ENCODE assay signal across 28 mouse cellular contexts in the genomic region with DNA sequence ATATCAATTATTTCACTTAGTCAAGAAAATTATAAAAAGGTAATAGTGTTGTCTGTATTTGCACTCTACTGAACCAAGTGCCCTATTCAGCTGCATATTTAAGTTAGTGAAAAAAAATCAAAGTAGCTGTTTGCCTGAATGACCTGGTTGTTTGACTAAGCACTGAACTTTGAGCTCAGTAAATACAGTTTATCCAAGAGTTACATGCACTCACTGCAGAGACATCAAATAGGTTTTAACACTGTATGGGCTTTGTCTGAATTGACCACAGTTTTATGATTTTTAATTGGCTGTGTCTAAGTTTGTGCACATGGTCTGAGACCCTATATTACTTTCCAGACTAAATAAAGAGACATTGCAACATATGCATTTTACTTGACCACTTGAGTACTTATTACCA. TPM values are rescaled to one million over a fixed set of nuclear protein-coding genes. Genes with fewer than 3 reads are reported as not detected.
DNase-seq lines count a peak whose midpoint lies in the region; ATAC-seq and TF ChIP-seq lines count a peak whose summit lies in the region.
"Had no signal": no experiment of that assay in that cellular context is flagged by ENCODE, and none has a peak within 500 bp of the region (broad histone marks: within the 10 kb centered on the region; RNA-seq: fewer than 3 reads in every experiment).

No protein-coding gene starts in this region.

- DNase-seq in liver, adult 2 months (ENCODE audit: extremely low read depth, low read depth, low spot score), result peak; percentile 82
- DNase-seq in liver, result no peak
- DNase-seq in stomach, postnatal 0 days (ENCODE audit: low spot score), result no peak
- no peak for DNase-seq in retina, embryonic 14.5 days (ENCODE audit: low spot score)
- DNase-seq: adrenal gland, postnatal 10 days; adrenal gland, postnatal 36 days; B cell, adult 2 months; cerebellum, adult 18-20 months; cerebellum, adult 9-10 months; cerebellum, postnatal 14 days; gastrocnemius, adult 2 months; gastrocnemius, postnatal 14 days; heart, adult 11 months; heart, postnatal 10 days; heart, postnatal 36 days had no signal

- H3K4me1 ChIP-seq in liver, adult 2 months (ENCODE audit: control insufficient read depth, insufficient read depth, low read length), result peaks cover 7% of the 10 kb centered on the region; the same call in 1 of the 2 replicates
- no peaks in the 10 kb centered on the region for H3K4me1 ChIP-seq in intestine, embryonic 15.5 days (replicated peaks)
- no peaks in the 10 kb centered on the region for H3K4me1 ChIP-seq in stomach, embryonic 14.5 days (ENCODE audit: control insufficient read depth, insufficient read depth, low read length)
- no peaks in the 10 kb centered on the region for H3K4me1 ChIP-seq in stomach, postnatal 0 days (replicated peaks; ENCODE audit: control insufficient read depth, insufficient read depth)
- no peaks in the 10 kb centered on the region for H3K4me1 ChIP-seq in heart, embryonic 12.5 days (replicated peaks)
- H3K4me1 ChIP-seq: forebrain, embryonic 10.5 days; forebrain, embryonic 13.5 days; heart, embryonic 15.5 days; hindbrain, embryonic 10.5 days; hindbrain, embryonic 13.5 days had no signal

- no peak overlapping the region for H3K9ac ChIP-seq in liver, adult 2 months (ENCODE audit: low read depth, low read length)
- no peak overlapping the region for H3K9ac ChIP-seq in intestine, embryonic 15.5 days
- no peak overlapping the region for H3K9ac ChIP-seq in stomach, embryonic 14.5 days (replicated peaks; ENCODE audit: low read depth, low read length)
- no peak overlapping the region for H3K9ac ChIP-seq in stomach, postnatal 0 days (ENCODE audit: low read length)
- H3K9ac ChIP-seq in heart, embryonic 12.5 days, result no peak overlapping the region
- H3K9ac ChIP-seq: forebrain, embryonic 13.5 days; heart, embryonic 15.5 days; hindbrain, embryonic 13.5 days had no signal

- no peak for TF ChIP-seq POLR2A in liver, adult 2 months (IDR thresholded peaks at IDR 0.05; ENCODE audit: extremely low read depth, insufficient read depth, low read length)

- H3K79me2 ChIP-seq in liver, adult 2 months (ENCODE audit: control insufficient read depth, insufficient read depth, low read length), result no peaks in the 10 kb centered on the region

- TF ChIP-seq CTCF in liver, adult 2 months (IDR thresholded peaks at IDR 0.05; ENCODE audit: low read depth, low read length), result no peak
- no peak for TF ChIP-seq CTCF in stomach, postnatal 0 days (IDR thresholded peaks at IDR 0.05; ENCODE audit: low read depth)

- H3K27me3 ChIP-seq in liver, adult 2 months (ENCODE audit: control insufficient read depth, insufficient read depth, low read length), result no peaks in the 10 kb centered on the region
- no peaks in the 10 kb centered on the region for H3K27me3 ChIP-seq in intestine, embryonic 15.5 days (replicated peaks)
- no peaks in the 10 kb centered on the region for H3K27me3 ChIP-seq in stomach, embryonic 14.5 days (ENCODE audit: control insufficient read depth, insufficient read depth, low read length)
- H3K27me3 ChIP-seq in stomach, postnatal 0 days (ENCODE audit: control insufficient read depth, insufficient read depth, low read length), result no peaks in the 10 kb centered on the region
- no peaks in the 10 kb centered on the region for H3K27me3 ChIP-seq in heart, embryonic 12.5 days (replicated peaks)
- H3K27me3 ChIP-seq: CH12.LX; forebrain, embryonic 13.5 days; heart, embryonic 15.5 days; hindbrain, embryonic 13.5 days had no signal

- no peaks in the 10 kb centered on the region for H3K36me3 ChIP-seq in liver, adult 2 months (ENCODE audit: control insufficient read depth, insufficient read depth, low read length)
- no peaks in the 10 kb centered on the region for H3K36me3 ChIP-seq in intestine, embryonic 15.5 days
- no peaks in the 10 kb centered on the region for H3K36me3 ChIP-seq in stomach, embryonic 14.5 days (ENCODE audit: control insufficient read depth, insufficient read depth, low read length)
- no peaks in the 10 kb centered on the region for H3K36me3 ChIP-seq in stomach, postnatal 0 days (ENCODE audit: control insufficient read depth, insufficient read depth, low read length)
- H3K36me3 ChIP-seq in heart, embryonic 12.5 days, result no peaks in the 10 kb centered on the region
- H3K36me3 ChIP-seq: forebrain, embryonic 10.5 days; G1E; heart, embryonic 15.5 days; hindbrain, embryonic 10.5 days; hindbrain, embryonic 13.5 days had no signal

- no peaks in the 10 kb centered on the region for H3K9me3 ChIP-seq in intestine, embryonic 15.5 days
- no peaks in the 10 kb centered on the region for H3K9me3 ChIP-seq in stomach, embryonic 14.5 days (ENCODE audit: control insufficient read depth, low read depth, low read length)
- no peaks in the 10 kb centered on the region for H3K9me3 ChIP-seq in stomach, postnatal 0 days (ENCODE audit: control insufficient read depth, low read length)
- no peaks in the 10 kb centered on the region for H3K9me3 ChIP-seq in heart, embryonic 12.5 days (replicated peaks)
- H3K9me3 ChIP-seq: forebrain, embryonic 10.5 days; forebrain, embryonic 13.5 days; G1E; heart, embryonic 15.5 days; hindbrain, embryonic 10.5 days; hindbrain, embryonic 13.5 days had no signal

- H3K4me2 ChIP-seq in intestine, embryonic 15.5 days (replicated peaks), result no peak overlapping the region
- no peak overlapping the region for H3K4me2 ChIP-seq in stomach, embryonic 14.5 days (replicated peaks; ENCODE audit: low read depth, low read length)
- no peak overlapping the region for H3K4me2 ChIP-seq in stomach, postnatal 0 days (replicated peaks; ENCODE audit: low read depth)
- no peak overlapping the region for H3K4me2 ChIP-seq in heart, embryonic 12.5 days
- H3K4me2 ChIP-seq: forebrain, embryonic 13.5 days; heart, embryonic 11.5 days; heart, embryonic 15.5 days; hindbrain, embryonic 13.5 days had no signal

- H3K4me3 ChIP-seq in liver, adult 2 months (ENCODE audit: insufficient read depth, low read depth, low read length), result no peak overlapping the region
- H3K4me3 ChIP-seq in intestine, embryonic 15.5 days (replicated peaks), result no peak overlapping the region
- no peak overlapping the region for H3K4me3 ChIP-seq in stomach, embryonic 14.5 days (ENCODE audit: low read depth, low read length)
- H3K4me3 ChIP-seq in stomach, postnatal 0 days (ENCODE audit: low read depth, low read length), result no peak overlapping the region
- no peak overlapping the region for H3K4me3 ChIP-seq in heart, embryonic 12.5 days
- H3K4me3 ChIP-seq: forebrain, embryonic 10.5 days; forebrain, embryonic 13.5 days; gastrocnemius, adult 2 months; heart, embryonic 15.5 days; hindbrain, embryonic 10.5 days; hindbrain, embryonic 13.5 days had no signal

- no peak for TF ChIP-seq EP300 in stomach, postnatal 0 days (optimal IDR thresholded peaks at IDR 0.05)

- H3K27ac ChIP-seq in liver, adult 2 months (replicated peaks; ENCODE audit: insufficient read depth, low read depth, low read length), result no peak overlapping the region
- no peak overlapping the region for H3K27ac ChIP-seq in intestine, embryonic 15.5 days
- no peak overlapping the region for H3K27ac ChIP-seq in stomach, embryonic 14.5 days (ENCODE audit: low read length)
- H3K27ac ChIP-seq in stomach, postnatal 0 days (replicated peaks), result no peak overlapping the region
- H3K27ac ChIP-seq in heart, embryonic 12.5 days (ENCODE audit: poor library complexity, severe bottlenecking), result no peak overlapping the region
- H3K27ac ChIP-seq: forebrain, embryonic 10.5 days; forebrain, embryonic 13.5 days; gastrocnemius, adult 2 months; heart, embryonic 15.5 days; hindbrain, embryonic 10.5 days; hindbrain, embryonic 13.5 days had no signal

- peak; percentile 77; the same call in 1 of the 2 replicates for ATAC-seq in intestine, embryonic 15.5 days
- peak; percentile 53; the same call in 1 of the 2 replicates for ATAC-seq in stomach, embryonic 14.5 days (ENCODE audit: insufficient number of reproducible peaks, insufficient read depth, low FRiP score, low read depth)
- ATAC-seq in stomach, postnatal 0 days (ENCODE audit: low FRiP score, low TSS enrichment), result peak; percentile 57; the same call in 1 of the 2 replicates
- ATAC-seq in heart, embryonic 12.5 days (ENCODE audit: insufficient number of reproducible peaks, low FRiP score), result no peak
- ATAC-seq: forebrain, embryonic 13.5 days; forebrain, embryonic 16.5 days; Patski had no signal

RNA-seq across cellular contexts. Expression of a gene that starts 20.4 kb away (rescaled TPM):
- total RNA-seq in liver, adult 2 months (2014; rRNA removed), result 1.2 and 1.8 TPM in 2 replicates
- 0.32 and 0.67 TPM in 2 replicates for polyA plus RNA-seq in liver, adult 2 months (2012; rRNA removed)
- polyA plus RNA-seq in intestine, embryonic 15.5 days (2015; fragmentation: Nextera tagmentation; extraction: Ambion mirVana), result 0.35 and 0.59 TPM in 2 replicates
- 0.81 and 1.2 TPM in 2 replicates for polyA plus RNA-seq in stomach, embryonic 14.5 days (2014; fragmentation: Nextera tagmentation; extraction: Ambion mirVana)
- 0.44 and 0.45 TPM in 2 replicates for polyA plus RNA-seq in stomach, postnatal 0 days (2015; fragmentation: Nextera tagmentation; extraction: Ambion mirVana)
- 0.41 and 1.2 TPM in 2 replicates for polyA plus RNA-seq in heart, embryonic 12.5 days (2016; fragmentation: Nextera tagmentation; extraction: Ambion mirVana)
- polyA plus RNA-seq: Patski had no signal
